Mouse (Mus musculus) urinary bladder, postnatal 36 days (tissue): Measurements from ENCODE around the gene She.
A peak's percentile ranks its signal among the peaks of the same experiment; 100 is the strongest.

ENCODE experiments used
- DNase-seq, 2 experiments: peaks; one replicate each; pipeline ENCODE4 v3.0.0; 2022; ENCODE audit warnings: low spot score in 2 of 2, mixed read lengths in 1 of 2

She gene

DNA sequence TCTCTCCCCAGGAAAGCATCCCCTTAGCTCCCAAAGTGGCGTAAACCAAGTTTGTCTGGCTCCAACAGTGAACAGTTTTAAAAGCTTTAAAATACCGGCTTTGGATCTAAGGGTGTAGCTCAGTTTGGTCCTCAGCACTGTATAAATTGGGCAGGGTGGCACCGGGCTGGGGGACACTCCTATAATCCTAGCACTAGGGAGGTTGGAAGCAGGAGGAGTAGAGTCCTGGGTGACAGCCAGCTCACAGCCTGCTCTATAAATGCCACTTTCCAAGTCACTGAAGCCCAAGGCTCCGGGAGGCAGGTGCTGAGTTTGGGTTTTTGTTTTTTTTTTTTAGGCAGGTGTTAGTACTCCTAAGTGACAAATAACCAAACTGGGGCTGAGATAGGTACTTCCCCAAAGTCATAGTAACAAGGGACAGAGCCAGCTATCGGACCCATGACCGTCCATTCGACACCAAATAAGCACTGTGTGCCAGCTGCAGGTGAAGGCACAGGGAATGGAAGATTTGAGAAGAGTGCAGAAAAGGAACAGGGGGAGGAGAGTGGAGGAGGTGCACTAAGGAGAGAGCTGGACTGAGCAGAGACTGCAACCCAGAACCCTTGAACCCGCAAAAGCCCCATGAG is 51.5 kb downstream of the She start:
- DNase-seq, result no peak

DNA sequence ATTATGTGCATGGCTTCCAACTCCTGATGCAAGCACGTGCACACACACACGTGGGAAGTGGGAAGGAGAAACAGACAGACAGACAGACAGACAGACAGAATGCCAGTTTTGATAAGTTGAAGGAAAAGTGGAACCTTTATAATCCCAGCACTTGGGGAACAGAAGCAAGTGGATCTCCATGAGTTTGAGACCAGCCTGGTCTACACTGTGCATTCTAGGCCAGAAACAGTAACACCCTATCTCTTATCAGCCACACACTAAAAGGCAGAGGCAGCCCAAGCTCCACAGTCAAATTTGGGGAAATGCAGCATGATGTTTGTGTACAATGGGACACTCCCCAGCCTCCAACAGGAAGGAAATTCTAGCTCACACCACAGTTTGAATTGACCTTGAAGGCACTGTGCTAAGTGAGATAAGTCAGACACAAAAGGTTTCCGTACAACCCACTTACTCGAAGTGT is 52.4 kb downstream of the She start:
- no peak for DNase-seq

DNA sequence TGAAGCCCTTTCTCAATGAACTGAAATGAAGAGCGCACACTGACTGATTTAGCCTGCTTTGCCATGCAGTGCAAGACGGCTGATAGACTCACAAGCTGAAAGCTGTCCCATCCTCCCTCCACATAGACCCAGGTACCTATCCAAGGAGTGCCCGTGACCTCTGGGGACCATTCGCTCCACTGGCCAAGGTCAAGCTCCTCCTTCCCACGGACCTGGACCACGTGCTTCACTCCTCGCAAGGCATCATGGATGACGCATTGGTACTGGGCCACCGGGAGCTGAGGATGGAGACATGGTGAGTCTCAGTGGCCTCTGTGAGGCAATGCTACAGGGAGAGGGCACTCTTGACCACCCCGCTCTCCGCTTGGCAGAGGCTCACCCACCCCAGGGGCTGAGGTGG is 54.6 kb downstream of the She start:
- no peak for DNase-seq

DNA sequence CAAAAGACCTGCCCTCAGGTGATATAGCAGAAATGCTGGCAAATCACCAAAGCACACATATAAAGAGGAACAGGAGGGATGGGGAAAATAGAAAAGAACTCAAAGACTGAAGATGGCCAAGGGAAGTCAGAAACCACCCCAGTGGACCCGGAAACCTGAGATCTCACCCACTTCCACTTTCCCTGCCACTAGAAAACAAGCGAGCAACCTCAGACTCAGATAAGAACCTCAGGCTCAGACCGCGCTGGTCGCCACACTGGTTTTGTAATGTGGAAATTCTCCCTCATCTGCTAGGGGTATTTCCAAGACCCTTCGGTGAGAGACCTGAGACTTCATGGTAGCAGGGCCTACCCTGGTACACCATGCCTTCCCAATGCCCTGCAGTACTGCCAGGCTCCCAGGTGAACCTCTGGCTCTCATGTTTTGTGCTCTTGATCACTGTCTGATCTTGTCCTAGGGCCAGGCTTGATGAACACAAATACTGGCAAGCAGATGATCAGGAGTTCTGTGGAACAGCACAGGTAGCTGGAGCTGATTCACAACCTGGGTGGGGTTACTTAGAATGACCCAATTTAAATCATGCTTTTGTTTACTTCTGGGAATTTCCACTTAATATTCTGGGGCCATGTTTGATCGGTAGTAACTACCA is 56.5 kb downstream of the She start:
- DNase-seq, result no peak

DNA sequence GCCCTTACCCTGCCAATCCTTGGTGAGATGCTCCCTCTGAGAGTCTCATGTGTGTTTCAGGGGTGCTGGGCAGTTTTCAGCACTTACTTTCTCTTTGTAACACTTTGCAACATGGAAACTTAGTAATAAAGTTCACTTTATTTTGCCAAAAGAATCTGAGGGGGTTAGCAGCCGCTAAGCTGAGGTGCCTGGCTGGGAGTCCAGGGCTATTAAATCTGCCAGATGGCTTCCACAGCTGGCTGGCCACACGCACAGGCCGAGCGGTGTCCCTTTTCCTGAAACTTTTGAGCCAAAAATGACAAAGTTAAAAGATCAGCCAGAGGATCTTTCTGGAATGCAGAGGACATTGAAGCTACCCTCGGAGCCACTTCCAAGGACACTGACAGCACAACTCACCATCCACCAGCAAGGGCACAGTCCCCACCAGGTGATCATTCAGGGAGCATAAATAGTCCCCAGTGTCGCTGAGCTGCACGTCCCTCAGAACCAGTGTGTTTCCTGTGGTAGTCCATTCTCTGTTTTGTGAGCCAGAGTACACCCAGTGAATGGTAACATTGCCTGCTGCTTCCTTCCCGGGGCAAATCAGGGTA is 58.8 kb downstream of the She start:
- DNase-seq, result no peak

DNA sequence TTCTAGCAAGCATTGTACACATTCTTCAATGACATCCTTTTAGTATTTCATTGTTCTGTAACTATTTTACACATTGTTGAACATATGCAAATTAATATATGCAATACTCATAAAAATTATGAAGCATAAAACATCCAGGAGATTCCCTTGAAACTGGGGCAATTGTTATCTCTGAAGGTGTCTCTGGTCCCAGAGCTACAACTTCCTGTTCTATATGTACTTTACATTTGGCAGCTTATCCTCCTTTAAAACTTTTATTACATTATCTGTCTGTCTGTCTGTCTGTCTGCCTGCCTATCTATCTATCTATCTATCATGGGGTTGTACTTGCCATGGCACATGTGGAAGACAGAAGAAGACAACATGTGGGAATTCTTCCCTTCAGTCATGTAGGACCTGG is 60.5 kb downstream of the She start:
- no peak for DNase-seq

DNA sequence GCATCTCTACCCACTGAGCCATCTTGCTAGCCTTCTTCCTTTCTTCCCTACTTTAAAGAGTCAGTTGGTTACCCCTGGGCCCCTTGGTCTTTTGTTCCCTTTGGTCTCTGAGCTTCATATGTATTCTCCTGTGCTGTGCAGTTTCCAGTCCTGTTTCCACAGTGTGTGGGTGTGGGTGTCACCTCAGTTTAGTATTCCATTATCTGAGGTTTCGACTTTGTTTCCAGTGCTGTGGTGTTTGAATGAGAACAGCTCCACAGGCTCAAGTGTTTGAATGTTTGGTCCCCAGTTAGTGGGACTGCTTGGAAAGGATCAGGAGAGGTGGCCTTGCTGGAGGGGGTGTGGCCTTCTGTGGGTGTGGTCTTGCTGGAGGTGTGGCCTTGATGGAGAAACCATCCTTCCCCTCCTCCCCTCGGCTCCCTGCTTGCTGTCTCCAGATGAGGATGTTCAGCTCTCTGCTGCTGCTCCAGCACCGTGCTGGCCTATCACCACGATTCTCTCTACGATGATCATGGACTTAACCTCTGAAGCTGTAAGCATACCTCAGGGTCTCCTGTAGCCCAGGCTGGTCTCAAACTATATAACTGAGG is 61.4 kb downstream of the She start:
- DNase-seq, result no peak

DNA sequence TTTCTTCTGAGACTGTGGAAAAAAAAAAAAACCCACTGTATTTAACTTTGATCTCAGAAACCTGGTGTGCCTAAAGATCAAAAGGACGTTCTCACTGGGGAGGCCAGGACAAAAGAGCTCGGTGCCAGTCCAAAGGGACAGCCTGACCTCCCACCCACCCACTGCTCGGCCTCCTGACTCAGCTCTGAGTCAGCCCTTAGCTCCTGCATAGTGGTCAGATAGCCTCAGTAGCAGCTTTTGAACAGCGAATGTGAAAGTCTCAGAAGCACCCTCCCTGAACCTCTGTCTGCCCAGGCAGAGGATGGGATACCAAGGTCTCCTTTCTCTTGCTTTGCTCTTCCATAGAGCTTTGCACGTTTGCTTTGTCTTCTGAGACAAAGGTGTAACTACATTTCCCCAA is 65.4 kb downstream of the She start:
- peak in 1 of 2 experiments; percentile 57 for DNase-seq

DNA sequence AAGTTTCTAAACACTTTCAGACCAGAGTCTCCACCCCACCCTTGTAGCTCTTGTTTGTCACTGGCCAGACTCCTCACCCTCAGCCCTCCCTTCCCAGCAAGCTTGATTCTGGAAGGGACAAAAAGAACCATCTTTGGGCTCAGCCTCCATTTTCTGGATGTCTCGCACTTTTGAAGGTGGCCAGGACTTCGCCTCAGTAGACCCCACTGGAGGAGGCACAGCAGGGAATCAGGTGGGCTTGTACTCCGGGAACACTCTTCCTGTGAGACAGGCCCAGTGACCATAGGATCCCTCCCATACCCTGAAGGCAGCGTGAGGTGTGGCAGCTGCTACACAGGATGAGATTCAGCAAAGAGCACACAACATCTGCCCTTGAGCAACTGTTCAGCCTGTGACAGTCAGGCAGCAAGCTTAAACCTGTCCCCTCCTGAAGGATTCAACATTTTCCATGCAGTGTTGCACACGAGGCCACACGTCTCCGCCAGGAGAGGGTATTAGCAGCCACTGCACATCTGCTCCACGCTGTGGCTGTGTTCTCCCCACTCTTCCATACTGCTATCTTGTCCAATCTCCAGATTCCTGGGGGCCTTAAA is 66.1 kb downstream of the She start:
- DNase-seq, result no peak

DNA sequence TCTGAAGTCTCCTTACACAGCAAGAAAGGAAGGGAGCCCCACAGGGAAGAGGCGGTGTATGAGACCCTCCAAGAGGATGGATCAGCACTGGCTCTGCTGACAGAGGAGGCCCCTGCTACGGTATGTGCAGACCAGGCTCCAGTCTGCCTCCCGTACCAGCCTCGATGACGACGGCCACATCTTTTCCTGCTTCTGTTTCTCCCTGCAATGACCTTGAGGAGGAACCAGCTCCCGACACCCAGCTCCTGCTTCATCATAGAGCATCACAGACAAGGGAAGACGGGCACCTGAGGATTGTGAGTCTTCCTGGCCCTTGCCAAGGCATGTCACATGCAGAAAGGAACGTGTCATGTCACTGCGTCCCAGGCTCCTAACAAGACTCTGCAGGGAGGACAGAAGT is 66.8 kb downstream of the She start:
- DNase-seq, result no peak

DNA sequence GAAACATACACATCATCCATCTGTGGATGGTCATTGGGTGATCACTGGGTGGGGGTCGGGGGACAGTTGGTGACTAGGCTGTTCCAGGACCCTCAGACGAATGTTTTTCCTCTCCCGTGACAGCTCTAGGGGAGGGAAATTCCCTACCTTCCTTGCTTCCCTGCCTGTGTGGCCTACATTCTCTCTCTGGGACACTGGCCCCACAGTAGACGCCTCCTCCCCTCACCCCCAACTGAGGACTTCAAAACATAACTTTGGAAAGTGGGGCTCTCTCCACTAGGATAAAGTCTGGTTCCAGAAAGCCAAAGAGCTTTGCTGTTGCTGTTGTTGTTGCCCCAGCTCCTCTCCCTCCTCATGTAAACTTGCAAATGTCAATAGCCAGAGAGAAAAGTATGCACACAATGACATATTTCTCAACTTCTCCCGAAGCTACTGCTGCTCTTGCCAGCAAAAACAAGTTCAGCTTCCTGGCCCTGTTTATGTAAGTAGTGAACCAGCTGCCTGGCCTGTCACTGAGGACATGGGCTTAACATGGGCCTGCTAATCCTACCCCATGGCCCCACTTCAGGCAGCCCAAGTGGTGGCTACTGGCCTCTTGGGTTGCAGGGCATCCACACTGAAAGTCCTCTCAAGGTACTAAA is 67.8 kb downstream of the She start:
- peak in 1 of 2 experiments; percentile 58 for DNase-seq

DNA sequence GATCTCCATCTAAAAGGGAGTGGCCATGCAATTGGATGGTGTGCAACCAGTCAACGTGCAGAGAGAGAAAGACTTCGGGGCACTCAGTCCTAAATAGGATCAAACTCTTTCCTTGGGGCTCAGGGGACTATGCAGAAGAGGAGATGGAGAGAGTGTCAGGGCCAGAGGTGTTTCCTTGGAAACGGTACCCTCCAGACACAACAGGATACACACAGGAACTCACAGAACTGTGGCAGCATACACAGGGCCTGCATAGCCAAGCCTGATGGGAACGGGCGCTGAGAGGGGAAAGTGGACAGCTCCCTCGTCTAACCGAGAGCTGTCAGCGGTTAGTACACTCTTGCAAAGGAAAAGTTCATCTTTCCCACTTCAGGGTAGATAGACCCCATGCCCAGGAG is 68.3 kb downstream of the She start:
- no peak for DNase-seq

DNA sequence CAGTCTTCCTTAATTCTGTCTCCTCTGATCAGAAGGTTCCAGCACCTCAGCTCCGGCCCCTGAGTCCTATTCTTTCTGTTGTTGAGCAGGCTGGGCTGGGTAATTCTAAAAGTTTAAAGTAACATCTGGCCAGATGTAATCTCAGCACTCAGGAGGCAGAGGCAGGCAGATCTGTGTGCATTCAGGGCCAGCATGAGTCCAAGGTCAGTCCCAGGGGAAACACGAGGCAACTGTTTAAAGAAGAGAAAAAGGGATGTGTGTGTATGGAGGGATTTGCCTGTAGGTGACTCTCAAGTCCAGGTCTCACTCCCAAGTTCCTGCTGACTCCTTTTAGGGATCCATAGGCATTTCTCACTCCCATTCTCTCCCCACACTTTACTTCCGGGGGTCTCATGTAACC is 76.7 kb downstream of the She start:
- DNase-seq, result no peak
